In genomic region chr6:131411116-131411843, GRCm38 (mm10) we compare ENCODE assay signal across 26 mouse cellular contexts. TPM values are rescaled to one million over a fixed set of nuclear protein-coding genes. Genes with fewer than 3 reads are reported as not detected.
DNase-seq lines count a peak whose midpoint lies in the region; ATAC-seq and TF ChIP-seq lines count a peak whose summit lies in the region.
"Had no signal": no experiment of that assay in that cellular context is flagged by ENCODE, and none has a peak within 500 bp of the region (broad histone marks: within the 10 kb centered on the region; RNA-seq: fewer than 3 reads in every experiment).

No protein-coding gene starts in this region.

- no peaks in the 10 kb centered on the region for H3K36me3 ChIP-seq in heart, embryonic 16.5 days (ENCODE audit: control insufficient read depth, insufficient read depth)
- H3K36me3 ChIP-seq in lung, postnatal 0 days (ENCODE audit: insufficient read depth, low read length), result no peaks in the 10 kb centered on the region
- H3K36me3 ChIP-seq: embryonic facial prominence, embryonic 13.5 days; hindbrain, embryonic 15.5 days; intestine, embryonic 15.5 days; limb, embryonic 13.5 days; liver, embryonic 12.5 days; neural tube, embryonic 13.5 days had no signal

- H3K27ac ChIP-seq in heart, embryonic 16.5 days (ENCODE audit: low read length), result 0 out of 2 replicates have a peak overlapping the region, but pooled peaks have one; percentile 23
- no peak overlapping the region for H3K27ac ChIP-seq in lung, postnatal 0 days (ENCODE audit: low read length)
- H3K27ac ChIP-seq: embryonic facial prominence, embryonic 13.5 days; forebrain, embryonic 13.5 days; hindbrain, embryonic 15.5 days; intestine, embryonic 15.5 days; limb, embryonic 13.5 days; liver, embryonic 12.5 days; neural tube, embryonic 13.5 days had no signal

- ATAC-seq in heart, embryonic 16.5 days (replicated peaks; ENCODE audit: extremely low read depth, insufficient read depth, low FRiP score), result no peak
- peak; percentile 72 for ATAC-seq in lung, postnatal 0 days
- ATAC-seq in Patski, result peak; percentile 67
- no peak for ATAC-seq in megakaryocyte progenitor cell, adult 5-6 weeks (replicated peaks; ENCODE audit: poor library complexity)
- ATAC-seq: forebrain, embryonic 13.5 days; intestine, embryonic 15.5 days; liver, embryonic 12.5 days had no signal

- no peaks in the 10 kb centered on the region for H3K9me3 ChIP-seq in heart, embryonic 16.5 days (replicated peaks; ENCODE audit: control insufficient read depth, low read length)
- no peaks in the 10 kb centered on the region for H3K9me3 ChIP-seq in lung, postnatal 0 days (ENCODE audit: low read length)
- H3K9me3 ChIP-seq: embryonic facial prominence, embryonic 13.5 days; forebrain, embryonic 13.5 days; hindbrain, embryonic 15.5 days; intestine, embryonic 15.5 days; limb, embryonic 13.5 days; liver, embryonic 12.5 days; neural tube, embryonic 13.5 days had no signal

- no peaks in the 10 kb centered on the region for H3K4me1 ChIP-seq in heart, embryonic 16.5 days (ENCODE audit: control insufficient read depth, insufficient read depth, low read length)
- H3K4me1 ChIP-seq in lung, postnatal 0 days (ENCODE audit: insufficient read depth, low read depth, low read length), result no peaks in the 10 kb centered on the region
- H3K4me1 ChIP-seq: embryonic facial prominence, embryonic 13.5 days; forebrain, embryonic 13.5 days; hindbrain, embryonic 15.5 days; intestine, embryonic 15.5 days; limb, embryonic 13.5 days; liver, embryonic 12.5 days; neural tube, embryonic 13.5 days had no signal

- DNase-seq in heart, adult 11 months, result no peak
- DNase-seq in lung, postnatal 0 days (ENCODE audit: low spot score), result peak; percentile 71
- no peak for DNase-seq in lung, postnatal 14 days
- DNase-seq in Patski (ENCODE audit: low read depth, low spot score), result no peak
- DNase-seq in left cerebral cortex, adult 18-20 months (ENCODE audit: low spot score in 2 of 2), result no peak
- DNase-seq: adrenal gland, postnatal 14 days; cerebellum, adult 2 months; cerebellum, postnatal 36 days; embryo, embryonic 11 days; gastrocnemius, postnatal 36 days; kidney, adult 9 months; kidney, postnatal 4 days; lung, postnatal 36 days; midbrain, embryonic 14.5 days; retina, postnatal 1 day; right cerebral cortex, postnatal 4 days; thymus, postnatal 14 days had no signal

- 68% methylated on average over 6 of the region's 6 CpGs for WGBS in heart, embryonic 16.5 days
- WGBS in lung, postnatal 0 days, result 40% methylated on average over 6 of the region's 6 CpGs

- in situ Hi-C loops in Patski (cut with MboI; ENCODE audit: low pct_unique_long_range_greater_than_20kb), result no loop called here

- H3K4me3 ChIP-seq in heart, embryonic 16.5 days (ENCODE audit: low read length), result no peak overlapping the region
- H3K4me3 ChIP-seq in lung, postnatal 0 days (ENCODE audit: low read depth, low read length), result no peak overlapping the region
- H3K4me3 ChIP-seq: embryonic facial prominence, embryonic 13.5 days; forebrain, embryonic 13.5 days; hindbrain, embryonic 15.5 days; intestine, embryonic 15.5 days; limb, embryonic 13.5 days; liver, embryonic 12.5 days; neural tube, embryonic 13.5 days had no signal

- CTCF ChIA-PET in Patski (lab: Charles Lee), result interaction anchor here (0.7 to 1.7 kb wide), 7 partner anchors 9 to 1867 kb away, joined by 3 to 6 read pairs (median 3); no protein-coding TSS in a partner anchor

- POLR2A ChIA-PET in Patski (lab: Charles Lee), result interaction anchor here (0.6 kb wide), 2 partner anchors 24 to 1785 kb away, joined by 3 to 5 read pairs; no protein-coding TSS in a partner anchor

- no peak overlapping the region for H3K9ac ChIP-seq in heart, embryonic 16.5 days (ENCODE audit: low read length)
- no peak overlapping the region for H3K9ac ChIP-seq in lung, postnatal 0 days (replicated peaks; ENCODE audit: low read depth)
- H3K9ac ChIP-seq: embryonic facial prominence, embryonic 13.5 days; forebrain, embryonic 13.5 days; hindbrain, embryonic 15.5 days; intestine, embryonic 15.5 days; limb, embryonic 13.5 days; liver, embryonic 12.5 days; neural tube, embryonic 13.5 days had no signal

- TF ChIP-seq CTCF in lung, postnatal 0 days (IDR thresholded peaks at IDR 0.05), result no peak
- TF ChIP-seq CTCF in Patski (IDR thresholded peaks at IDR 0.05), result no peak

- no peaks in the 10 kb centered on the region for H3K27me3 ChIP-seq in heart, embryonic 16.5 days (ENCODE audit: control insufficient read depth, insufficient read depth, low read length)
- no peaks in the 10 kb centered on the region for H3K27me3 ChIP-seq in lung, postnatal 0 days (replicated peaks; ENCODE audit: insufficient read depth, low read length)
- H3K27me3 ChIP-seq in Patski, result no peaks in the 10 kb centered on the region
- H3K27me3 ChIP-seq: embryonic facial prominence, embryonic 13.5 days; forebrain, embryonic 13.5 days; hindbrain, embryonic 15.5 days; intestine, embryonic 15.5 days; limb, embryonic 13.5 days; neural tube, embryonic 13.5 days had no signal

- peak; percentile 65 for TF ChIP-seq EP300 in lung, postnatal 0 days (IDR thresholded peaks at IDR 0.05)

- no peak overlapping the region for H3K4me2 ChIP-seq in heart, embryonic 16.5 days (ENCODE audit: low read depth, low read length)
- H3K4me2 ChIP-seq in lung, postnatal 0 days (replicated peaks; ENCODE audit: low read depth, low read length), result no peak overlapping the region
- H3K4me2 ChIP-seq: embryonic facial prominence, embryonic 13.5 days; forebrain, embryonic 13.5 days; hindbrain, embryonic 15.5 days; intestine, embryonic 15.5 days; limb, embryonic 13.5 days; liver, embryonic 12.5 days; neural tube, embryonic 13.5 days had no signal

RNA-seq across cellular contexts. Expression of gene Ybx3, which starts 23.0 kb away (rescaled TPM):
- polyA plus RNA-seq in heart, embryonic 16.5 days (2015; fragmentation: Nextera tagmentation; extraction: Ambion mirVana), result 30.8 and 41.3 TPM in 2 replicates
- polyA plus RNA-seq in lung, postnatal 0 days (2015; fragmentation: Nextera tagmentation; extraction: Ambion mirVana), result 41.1 and 44.1 TPM in 2 replicates
- 202 TPM for polyA plus RNA-seq in Patski (2021)
- total RNA-seq in megakaryocyte progenitor cell, adult 5-6 weeks (2015), result 568 and 581 TPM in 2 replicates
- 577 and 593 TPM in 2 replicates for total RNA-seq in megakaryocyte progenitor cell, adult 5-6 weeks (2017)
- total RNA-seq in left cerebral cortex, adult 18-20 months (2021), result 10 to 100 TPM; 43.0 to 44.9 TPM

RNA-seq across cellular contexts. Expression of gene Styk1, which starts 57.9 kb away (rescaled TPM):
- polyA plus RNA-seq in heart, embryonic 16.5 days (2015; fragmentation: Nextera tagmentation; extraction: Ambion mirVana), result 0.40 and 0.66 TPM in 2 replicates
- polyA plus RNA-seq in lung, postnatal 0 days (2015; fragmentation: Nextera tagmentation; extraction: Ambion mirVana), result 0.45 and 0.51 TPM in 2 replicates
- polyA plus RNA-seq in Patski (2021), result 5.5 TPM
- total RNA-seq in megakaryocyte progenitor cell, adult 5-6 weeks (2015), result 0.24 and 0.32 TPM in 2 replicates
- total RNA-seq in megakaryocyte progenitor cell, adult 5-6 weeks (2017), result 0.08 and 0.17 TPM in 2 replicates
- under 1 TPM; 0.21 to 0.46 TPM for total RNA-seq in left cerebral cortex, adult 18-20 months (2021)

Comparison
In these comparisons a context has a peak if more than half of its experiments do, and no peak if none do; other contexts are left out.
1. ATAC-seq: peak in lung, postnatal 0 days (single experiment) and Patski (single experiment); none in heart, embryonic 16.5 days (single experiment) and megakaryocyte progenitor cell, adult 5-6 weeks (single experiment).